Mouse (Mus musculus): ENCODE data around the gene Gm10681. TPM values are rescaled to one million over a fixed set of nuclear protein-coding genes. Genes with fewer than 3 reads are reported as not detected.
"Not testable (repeated sequence)": the region's sequence is repeated elsewhere in the genome, so short reads cannot be mapped to it uniquely, and the experiment has no call there.

Gm10681 gene
- polyA plus RNA-seq, 1 experiment from 2014 or later = not detected

DNA sequence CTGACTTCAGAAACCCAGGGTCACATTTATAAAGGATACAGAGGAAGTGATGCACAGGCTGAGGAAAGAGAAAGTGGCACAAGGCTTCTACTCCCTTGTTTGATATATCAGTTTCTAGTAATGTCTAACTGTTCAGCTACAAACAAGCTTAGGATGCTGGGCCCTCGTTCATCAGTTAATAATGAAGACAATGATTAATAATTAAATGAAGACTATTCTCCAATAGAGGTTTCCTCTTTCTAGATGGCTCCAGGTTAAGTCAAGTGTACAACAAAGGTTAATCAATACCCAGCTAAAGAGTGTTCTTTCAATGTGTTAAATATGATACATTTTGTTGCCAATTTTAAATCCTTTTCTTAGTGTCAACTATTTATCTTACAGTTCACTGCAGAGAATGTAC, 78.2 kb downstream of the Gm10681 start, which contains the start of gene Hsd3b4:
Hsd3b4 (minus strand) TSS at position 101 of the 400 bp plus-strand sequence.
- H3K4me2 ChIP-seq (ENCODE audit: low read length); H3K4me1 ChIP-seq (ENCODE audit: control insufficient read depth in 2 of 2, insufficient read depth in 2 of 2, low read length in 2 of 2); H3K27ac ChIP-seq (replicated peaks in 1 of 2; ENCODE audit: control insufficient read depth in 1 of 2, insufficient read depth in 1 of 2, low read depth in 2 of 2, low read length in 2 of 2); ATAC-seq (ENCODE audit: insufficient number of reproducible peaks, insufficient read depth, low FRiP score, low read depth); H3K27me3 ChIP-seq (ENCODE audit: control insufficient read depth, insufficient read depth, low read length); H3K9ac ChIP-seq (ENCODE audit: low read length); H3K4me3 ChIP-seq (ENCODE audit: control insufficient read depth in 1 of 2, insufficient read depth in 1 of 2, low read depth in 1 of 2, low read length in 2 of 2); H3K9me3 ChIP-seq (ENCODE audit: control insufficient read depth, low read length); H3K36me3 ChIP-seq (ENCODE audit: control insufficient read depth, insufficient read depth, low read length): not testable (repeated sequence)
- WGBS = no CpG with 5 or more reads among the region's 1 CpGs

DNA sequence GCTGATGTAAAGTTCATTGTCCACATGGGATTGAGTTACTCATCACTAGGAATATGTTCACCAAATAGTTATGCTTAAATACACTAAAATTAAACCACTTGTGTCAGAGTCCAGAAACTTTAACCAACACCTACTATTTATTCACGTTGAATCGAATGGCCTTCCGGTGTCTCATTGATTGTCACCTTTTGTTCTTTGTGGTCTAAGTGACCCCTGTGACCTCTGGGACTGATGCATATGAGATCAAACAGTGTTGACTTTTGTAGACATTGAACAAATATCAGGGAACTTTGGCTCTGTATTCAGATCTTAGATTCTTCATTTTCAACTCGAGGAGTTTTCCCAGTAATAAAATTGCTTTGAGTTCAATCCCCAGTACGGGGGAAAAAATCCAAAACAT, 81.4 kb downstream of the Gm10681 start:
- not testable (repeated sequence) for H3K4me3 ChIP-seq (ENCODE audit: control insufficient read depth in 1 of 2, insufficient read depth in 1 of 2, low read depth in 1 of 2, low read length in 2 of 2); H3K4me1 ChIP-seq (ENCODE audit: control insufficient read depth in 2 of 2, insufficient read depth in 2 of 2, low read length in 2 of 2); H3K9ac ChIP-seq (ENCODE audit: low read length); H3K9me3 ChIP-seq (ENCODE audit: control insufficient read depth, low read length); ATAC-seq (ENCODE audit: insufficient number of reproducible peaks, insufficient read depth, low FRiP score, low read depth); H3K4me2 ChIP-seq (ENCODE audit: low read length); H3K27ac ChIP-seq (replicated peaks in 1 of 2; ENCODE audit: control insufficient read depth in 1 of 2, insufficient read depth in 1 of 2, low read depth in 2 of 2, low read length in 2 of 2); H3K27me3 ChIP-seq (ENCODE audit: control insufficient read depth, insufficient read depth, low read length); H3K36me3 ChIP-seq (ENCODE audit: control insufficient read depth, insufficient read depth, low read length)
- no CpG with 5 or more reads among the region's 5 CpGs for WGBS

Other genes with a start within 250 kb of the Gm10681 start
- 74.7 and 88.4 TPM in 2 replicates for gene Phgdh, start 248.8 kb downstream of the Gm10681 start, polyA plus RNA-seq (2014; fragmentation: Nextera tagmentation; extraction: Ambion mirVana)
- 11.1 and 13.3 TPM in 2 replicates for gene Zfp697, start 206.3 kb downstream of the Gm10681 start, polyA plus RNA-seq (2014; fragmentation: Nextera tagmentation; extraction: Ambion mirVana)
- not detected in 2 replicates for gene Gm4450, start 131.7 kb downstream of the Gm10681 start, polyA plus RNA-seq (2014; fragmentation: Nextera tagmentation; extraction: Ambion mirVana)
- gene Hsd3b4, start 78.3 kb downstream of the Gm10681 start, polyA plus RNA-seq (2014; fragmentation: Nextera tagmentation; extraction: Ambion mirVana) = not detected in 2 replicates
- not detected in 2 replicates for gene Hsd3b5, start 41.4 kb upstream of the Gm10681 start, polyA plus RNA-seq (2014; fragmentation: Nextera tagmentation; extraction: Ambion mirVana)
- not detected in 2 replicates for gene Hsd3b2, start 135.7 kb upstream of the Gm10681 start, polyA plus RNA-seq (2014; fragmentation: Nextera tagmentation; extraction: Ambion mirVana)
- gene Hsd3b3, start 174.3 kb upstream of the Gm10681 start, polyA plus RNA-seq (2014; fragmentation: Nextera tagmentation; extraction: Ambion mirVana) = not detected in 2 replicates
- gene Hsd3b6, start 225.6 kb upstream of the Gm10681 start, polyA plus RNA-seq (2014; fragmentation: Nextera tagmentation; extraction: Ambion mirVana) = 5.0 and 5.7 TPM in 2 replicates